Mouse (Mus musculus): ENCODE data around the gene Olfr402.

- TF ChIP-seq CTCF (IDR thresholded peaks at IDR 0.05; ENCODE audit: low read depth) (no peak), EP300 (IDR thresholded peaks at IDR 0.05; ENCODE audit: low read depth) (no peak)
Observed at GRCm38 (mm10) chr11:74113412-74113811, 39.9 kb upstream of the Olfr402 start, which contains the start of gene Olfr401.
